Mouse (Mus musculus) ES-E14 (cell line): Measurements from ENCODE around the gene Myo5c.

ENCODE experiments used
- CHD2 ChIP-seq: IDR thresholded peaks from 2 replicates; pipeline ENCODE4 v1.6.1; 2014; ENCODE audit warnings: mild to moderate bottlenecking, low read depth, low read length, inconsistent platforms
- ZC3H11A ChIP-seq: IDR thresholded peaks from 2 replicates; pipeline ENCODE4 v1.6.1; 2012; ENCODE audit warnings: low read depth, mild to moderate bottlenecking, inconsistent platforms, low read length, borderline replicate concordance

DNA sequence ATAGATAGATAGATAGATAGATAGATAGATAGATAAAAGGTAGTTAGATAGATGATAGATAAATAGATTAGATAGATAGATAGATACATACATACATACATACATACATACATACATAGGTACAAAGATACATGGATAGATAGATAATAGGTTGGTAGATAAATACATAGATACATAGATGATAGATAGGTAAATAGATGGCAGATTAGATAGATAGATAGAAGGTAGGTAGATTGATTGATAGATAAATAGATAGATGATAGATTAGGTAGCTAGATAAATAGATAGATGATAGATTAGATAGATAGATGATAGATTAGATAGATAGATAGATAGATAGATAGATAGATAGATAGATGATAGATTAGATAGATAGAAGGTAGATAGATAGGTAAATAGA is 17.1 kb downstream of the Myo5c start:
- TF ChIP-seq ZC3H11A (no peak), CHD2 (no peak)
